Mouse (Mus musculus) urinary bladder, postnatal 36 days (tissue): ENCODE results near the gene Pam16.
A peak's percentile ranks its signal among the peaks of the same experiment; 100 is the strongest.

ENCODE experiments used
- DNase-seq, 2 experiments: peaks; one replicate each; pipeline ENCODE4 v3.0.0; 2022; ENCODE audit warnings: low spot score in 2 of 2, mixed read lengths in 1 of 2

Pam16 gene

GRCm38 (mm10) chr16:4646831-4647230 lies 22.0 kb upstream of the Pam16 start:
- DNase-seq, result no peak

GRCm38 (mm10) chr16:4645867-4646266 lies 21.1 kb upstream of the Pam16 start:
- no peak for DNase-seq

GRCm38 (mm10) chr16:4643670-4644419 lies 19.1 kb upstream of the Pam16 start:
- peak; percentile 60 to 82 for DNase-seq

GRCm38 (mm10) chr16:4642937-4643336 lies 18.1 kb upstream of the Pam16 start:
- DNase-seq, result no peak

- peak; percentile 50 to 68 for DNase-seq
Measured at GRCm38 (mm10) chr16:4642190-4642589, 17.4 kb upstream of the Pam16 start.

GRCm38 (mm10) chr16:4641119-4641838 lies 16.5 kb upstream of the Pam16 start:
- DNase-seq, result no peak

GRCm38 (mm10) chr16:4640267-4641005 lies 15.6 kb upstream of the Pam16 start:
- peak in 1 of 2 experiments; percentile 53 for DNase-seq

- DNase-seq, result peak; percentile 83 to 91
Measured at GRCm38 (mm10) chr16:4639831-4640237, 15.0 kb upstream of the Pam16 start, which contains the start of the genes Vasn and Dnaja3. Vasn (plus strand) TSS chr16:4639941. Dnaja3 (plus strand) TSS chr16:4639989.

- no peak for DNase-seq
Measured at GRCm38 (mm10) chr16:4638891-4639390, 14.2 kb upstream of the Pam16 start.

- DNase-seq, result no peak
Measured at GRCm38 (mm10) chr16:4635760-4636159, 11.0 kb upstream of the Pam16 start.

- no peak for DNase-seq
Measured at GRCm38 (mm10) chr16:4634681-4635080, 9.9 kb upstream of the Pam16 start.

GRCm38 (mm10) chr16:4633661-4634060 lies 8.9 kb upstream of the Pam16 start:
- no peak for DNase-seq

- no peak for DNase-seq
Measured at GRCm38 (mm10) chr16:4632050-4632449, 7.3 kb upstream of the Pam16 start.

- DNase-seq, result peak; percentile 72 to 82
Measured at GRCm38 (mm10) chr16:4629950-4630349, 5.2 kb upstream of the Pam16 start.

- no peak for DNase-seq
Measured at GRCm38 (mm10) chr16:4628898-4629419, 4.2 kb upstream of the Pam16 start.

- DNase-seq, result no peak
Measured at GRCm38 (mm10) chr16:4627105-4627504, 2.3 kb upstream of the Pam16 start.

- no peak for DNase-seq
Measured at GRCm38 (mm10) chr16:4624074-4624473, 714 bp downstream of the Pam16 start.

- DNase-seq, result no peak
Measured at GRCm38 (mm10) chr16:4616829-4617228, 8.0 kb downstream of the Pam16 start.

- no peak for DNase-seq
Measured at GRCm38 (mm10) chr16:4615297-4615696, 9.5 kb downstream of the Pam16 start.

GRCm38 (mm10) chr16:4614639-4615038 lies 10.1 kb downstream of the Pam16 start:
- DNase-seq, result no peak

GRCm38 (mm10) chr16:4613736-4614135 lies 11.1 kb downstream of the Pam16 start:
- no peak for DNase-seq

- DNase-seq, result no peak
Measured at GRCm38 (mm10) chr16:4611676-4612075, 13.1 kb downstream of the Pam16 start.
